9 mouse cellular contexts compared by ENCODE assay signal in the genomic region with DNA sequence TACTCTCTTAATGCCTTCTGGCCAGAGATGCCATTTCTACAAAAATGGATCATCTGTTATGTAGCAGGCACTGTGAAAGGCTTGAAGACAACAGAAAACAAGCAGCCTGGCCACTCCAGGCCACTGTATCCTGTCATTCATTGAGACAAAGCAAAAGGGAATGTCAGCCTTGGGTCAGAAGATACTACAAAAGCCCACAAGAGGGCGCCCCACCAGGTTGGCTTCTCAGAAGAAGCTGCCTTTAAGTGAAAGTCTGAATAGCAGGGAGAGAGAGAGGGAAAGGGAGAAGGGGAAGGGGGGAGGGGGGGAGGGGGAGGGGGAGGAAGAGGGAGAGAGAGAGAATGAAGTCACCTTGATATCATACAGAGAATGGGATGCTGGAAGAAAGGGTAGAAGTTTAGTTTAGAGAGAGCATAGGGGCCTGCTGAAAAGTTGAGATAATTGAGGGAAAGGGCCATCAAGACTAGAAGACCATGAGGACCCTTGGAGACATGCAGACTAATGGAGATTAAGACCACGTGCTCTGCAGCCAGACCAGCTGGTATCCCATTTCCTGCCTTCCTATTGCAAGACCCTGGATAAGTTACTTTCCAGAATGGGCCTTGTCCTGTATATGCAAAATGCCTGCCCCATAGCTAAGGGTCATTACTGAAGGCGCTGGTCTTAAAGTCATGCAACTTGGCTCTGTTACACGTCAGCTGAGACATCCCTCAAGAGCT. TPM values are rescaled to one million over a fixed set of nuclear protein-coding genes. Genes with fewer than 3 reads are reported as not detected.
DNase-seq lines count a peak whose midpoint lies in the region; ATAC-seq and TF ChIP-seq lines count a peak whose summit lies in the region.
"Had no signal": no experiment of that assay in that cellular context is flagged by ENCODE, and none has a peak within 500 bp of the region (broad histone marks: within the 10 kb centered on the region; RNA-seq: fewer than 3 reads in every experiment).

No protein-coding gene starts in this region.

- no peak for TF ChIP-seq POLR2A in bone marrow macrophage, adult 2 months (IDR thresholded peaks at IDR 0.05; ENCODE audit: borderline replicate concordance, low read depth, low read length)
- TF ChIP-seq POLR2A in thymus, adult 2 months (IDR thresholded peaks at IDR 0.05; ENCODE audit: control insufficient read depth, extremely low read depth, insufficient read depth, low read length, poor library complexity), result no peak

- no peak overlapping the region for H3K4me3 ChIP-seq in forebrain, embryonic 11.5 days (ENCODE audit: low read depth, low read length)
- no peak overlapping the region for H3K4me3 ChIP-seq in forebrain, embryonic 15.5 days
- H3K4me3 ChIP-seq in lung, postnatal 0 days (ENCODE audit: low read depth, low read length), result no peak overlapping the region
- H3K4me3 ChIP-seq in bone marrow macrophage, adult 2 months (ENCODE audit: insufficient read depth, low read length), result no peak overlapping the region
- H3K4me3 ChIP-seq in thymus, adult 2 months (ENCODE audit: control insufficient read depth, insufficient read depth, low read length), result no peak overlapping the region
- H3K4me3 ChIP-seq: hindbrain, embryonic 12.5 days had no signal

- no peak overlapping the region for H3K9ac ChIP-seq in forebrain, embryonic 11.5 days (ENCODE audit: low read length)
- H3K9ac ChIP-seq in forebrain, embryonic 15.5 days (replicated peaks), result no peak overlapping the region
- H3K9ac ChIP-seq in lung, postnatal 0 days (replicated peaks; ENCODE audit: low read depth), result no peak overlapping the region
- H3K9ac ChIP-seq: hindbrain, embryonic 12.5 days had no signal

- no peak overlapping the region for H3K4me2 ChIP-seq in forebrain, embryonic 11.5 days (ENCODE audit: low read depth, low read length, severe bottlenecking)
- no peak overlapping the region for H3K4me2 ChIP-seq in forebrain, embryonic 15.5 days (replicated peaks)
- H3K4me2 ChIP-seq in lung, postnatal 0 days (replicated peaks; ENCODE audit: low read depth, low read length), result no peak overlapping the region
- H3K4me2 ChIP-seq: hindbrain, embryonic 12.5 days had no signal

- H3K36me3 ChIP-seq in forebrain, embryonic 11.5 days (ENCODE audit: control insufficient read depth, insufficient read depth, low read length), result no peaks in the 10 kb centered on the region
- H3K36me3 ChIP-seq in forebrain, embryonic 15.5 days, result no peaks in the 10 kb centered on the region
- no peaks in the 10 kb centered on the region for H3K36me3 ChIP-seq in lung, postnatal 0 days (ENCODE audit: insufficient read depth, low read length)
- no peaks in the 10 kb centered on the region for H3K36me3 ChIP-seq in thymus, adult 2 months (ENCODE audit: control insufficient read depth, insufficient read depth, low read length)
- H3K36me3 ChIP-seq: hindbrain, embryonic 12.5 days had no signal

- H3K27ac ChIP-seq in forebrain, embryonic 11.5 days (ENCODE audit: low read depth, low read length), result no peak overlapping the region
- H3K27ac ChIP-seq in forebrain, embryonic 15.5 days (replicated peaks), result no peak overlapping the region
- H3K27ac ChIP-seq in lung, postnatal 0 days (ENCODE audit: low read length), result no peak overlapping the region
- no peak overlapping the region for H3K27ac ChIP-seq in bone marrow macrophage, adult 2 months (ENCODE audit: insufficient read depth, low read depth, low read length)
- no peak overlapping the region for H3K27ac ChIP-seq in thymus, adult 2 months (ENCODE audit: control insufficient read depth, insufficient read depth, low read length)
- H3K27ac ChIP-seq: hindbrain, embryonic 12.5 days had no signal

- intact Hi-C loops in left cerebral cortex, postnatal 25 days (cut with DNase I), result no loop called here

- no peaks in the 10 kb centered on the region for H3K4me1 ChIP-seq in forebrain, embryonic 11.5 days (replicated peaks; ENCODE audit: control insufficient read depth, insufficient read depth, low read length)
- H3K4me1 ChIP-seq in forebrain, embryonic 15.5 days, result no peaks in the 10 kb centered on the region
- no peaks in the 10 kb centered on the region for H3K4me1 ChIP-seq in lung, postnatal 0 days (ENCODE audit: insufficient read depth, low read depth, low read length)
- H3K4me1 ChIP-seq in bone marrow macrophage, adult 2 months (ENCODE audit: control insufficient read depth, insufficient read depth, low read length), result no peaks in the 10 kb centered on the region
- peaks cover 24% of the 10 kb centered on the region for H3K4me1 ChIP-seq in thymus, adult 2 months (replicated peaks; ENCODE audit: control insufficient read depth, insufficient read depth, low read length)
- H3K4me1 ChIP-seq: hindbrain, embryonic 12.5 days had no signal

- DNase-seq in forebrain, embryonic 11.5 days (ENCODE audit: low spot score), result peak; percentile 64
- peak; percentile 30 for DNase-seq in lung, postnatal 0 days (ENCODE audit: low spot score)
- DNase-seq in lung, postnatal 25 days (ENCODE audit: low spot score), result no peak
- peak; percentile 64 for DNase-seq in thymus, adult 2 months
- no peak for DNase-seq in left cerebral cortex, postnatal 25 days (ENCODE audit: low spot score in 2 of 2)
- no peak for DNase-seq in ovary, postnatal 10 days (ENCODE audit: low spot score)

- WGBS in forebrain, embryonic 11.5 days, result 69% methylated on average over 4 of the region's 4 CpGs
- WGBS in forebrain, embryonic 15.5 days, result 67% methylated on average over 4 of the region's 4 CpGs
- WGBS in lung, postnatal 0 days, result 59% methylated on average over 4 of the region's 4 CpGs
- WGBS in thymus, adult 2 months, result 66% methylated on average over 4 of the region's 4 CpGs

- H3K9me3 ChIP-seq in forebrain, embryonic 11.5 days (ENCODE audit: control insufficient read depth, low read length), result no peaks in the 10 kb centered on the region
- no peaks in the 10 kb centered on the region for H3K9me3 ChIP-seq in forebrain, embryonic 15.5 days
- no peaks in the 10 kb centered on the region for H3K9me3 ChIP-seq in lung, postnatal 0 days (ENCODE audit: low read length)
- H3K9me3 ChIP-seq: hindbrain, embryonic 12.5 days had no signal

- ATAC-seq in forebrain, embryonic 11.5 days (replicated peaks; ENCODE audit: low FRiP score), result no peak
- no peak for ATAC-seq in forebrain, embryonic 15.5 days (replicated peaks)
- ATAC-seq in lung, postnatal 0 days, result no peak

- H3K27me3 ChIP-seq in forebrain, embryonic 11.5 days (ENCODE audit: control insufficient read depth, insufficient read depth, low read length), result no peaks in the 10 kb centered on the region
- no peaks in the 10 kb centered on the region for H3K27me3 ChIP-seq in forebrain, embryonic 15.5 days
- no peaks in the 10 kb centered on the region for H3K27me3 ChIP-seq in lung, postnatal 0 days (replicated peaks; ENCODE audit: insufficient read depth, low read length)
- no peaks in the 10 kb centered on the region for H3K27me3 ChIP-seq in thymus, adult 2 months (ENCODE audit: control insufficient read depth, insufficient read depth, low read length)
- H3K27me3 ChIP-seq: hindbrain, embryonic 12.5 days had no signal

- TF ChIP-seq CTCF in lung, postnatal 0 days (IDR thresholded peaks at IDR 0.05), result peak; percentile 52
- peak; percentile 29; the same call in 1 of the 2 replicates for TF ChIP-seq CTCF in bone marrow macrophage, adult 2 months (IDR thresholded peaks at IDR 0.05; ENCODE audit: low read depth, low read length)
- TF ChIP-seq CTCF in thymus, adult 2 months (IDR thresholded peaks at IDR 0.05; ENCODE audit: borderline replicate concordance, control insufficient read depth, extremely low read depth, insufficient read depth, low read length, poor library complexity), result no peak

- TF ChIP-seq EP300 in lung, postnatal 0 days (IDR thresholded peaks at IDR 0.05), result no peak

RNA-seq across cellular contexts. Expression of a gene that starts 18.6 kb away (rescaled TPM):
- 0.05 TPM in 1 of 2 replicates, not detected in the other for polyA plus RNA-seq in forebrain, embryonic 11.5 days (2014; fragmentation: Nextera tagmentation; extraction: Ambion mirVana)
- 0.11 and 0.15 TPM in 2 replicates for polyA plus RNA-seq in forebrain, embryonic 15.5 days (2015; fragmentation: Nextera tagmentation; extraction: Ambion mirVana)
- 0.66 and 0.74 TPM in 2 replicates for polyA plus RNA-seq in lung, postnatal 0 days (2015; fragmentation: Nextera tagmentation; extraction: Ambion mirVana)
- not detected in 2 replicates for polyA plus RNA-seq in bone marrow macrophage, adult 2 months (2012; ENCODE audit: insufficient read depth, insufficient read length, missing spikeins)
- 0.45 and 0.50 TPM in 2 replicates for polyA plus RNA-seq in thymus, adult 2 months (2012; rRNA removed)
- under 1 TPM in 1 of 2 experiments, not detected in 1; 0.25 TPM for total RNA-seq in left cerebral cortex, postnatal 25 days (2021)

RNA-seq across cellular contexts. Expression of a gene that starts 48.7 kb away (rescaled TPM):
- polyA plus RNA-seq in forebrain, embryonic 11.5 days (2014; fragmentation: Nextera tagmentation; extraction: Ambion mirVana), result 7.8 and 8.0 TPM in 2 replicates
- polyA plus RNA-seq in forebrain, embryonic 15.5 days (2015; fragmentation: Nextera tagmentation; extraction: Ambion mirVana), result 49.9 and 51.2 TPM in 2 replicates
- polyA plus RNA-seq in lung, postnatal 0 days (2015; fragmentation: Nextera tagmentation; extraction: Ambion mirVana), result 0.18 and 0.27 TPM in 2 replicates
- not detected in 2 replicates for polyA plus RNA-seq in bone marrow macrophage, adult 2 months (2012; ENCODE audit: insufficient read depth, insufficient read length, missing spikeins)
- polyA plus RNA-seq in thymus, adult 2 months (2012; rRNA removed), result 0.12 and 0.13 TPM in 2 replicates
- 10 to 100 TPM; 29.8 to 32.3 TPM for total RNA-seq in left cerebral cortex, postnatal 25 days (2021)

Comparison
In these comparisons a context has a peak if more than half of its experiments do, and no peak if none do; other contexts are left out.
1. DNase-seq: peak in forebrain, embryonic 11.5 days (single experiment), lung, postnatal 0 days (single experiment) and thymus, adult 2 months (single experiment); none in lung, postnatal 25 days (single experiment), left cerebral cortex, postnatal 25 days (0 of 2) and ovary, postnatal 10 days (single experiment).